Mouse (Mus musculus) CD4-positive helper T cell, adult 2 months (primary cell): ENCODE measurements around the gene Dgki.

Source experiments
- DNase-seq: peaks from one replicate; pipeline ENCODE4 v3.0.0-alpha.2; 2012; ENCODE audit warnings: low read depth, missing footprints, low spot score

Gene Dgki

GRCm38 (mm10) chr6:37064214-37064830, 235.7 kb downstream of the Dgki start:
- DNase-seq: no peak

- peak; percentile 26 for DNase-seq
Measured at GRCm38 (mm10) chr6:37063266-37063665, 236.7 kb downstream of the Dgki start.

- DNase-seq: no peak
Measured at GRCm38 (mm10) chr6:37060114-37060513, 239.9 kb downstream of the Dgki start.

- DNase-seq: no peak
Measured at GRCm38 (mm10) chr6:37057957-37058356, 242.0 kb downstream of the Dgki start.

- no peak for DNase-seq
Measured at GRCm38 (mm10) chr6:37057536-37057935, 242.4 kb downstream of the Dgki start.

- DNase-seq: no peak
Measured at GRCm38 (mm10) chr6:37055634-37056033, 244.3 kb downstream of the Dgki start.

- peak; percentile 16 for DNase-seq
Measured at GRCm38 (mm10) chr6:37055128-37055527, 244.9 kb downstream of the Dgki start.

GRCm38 (mm10) chr6:37054435-37055020, 245.5 kb downstream of the Dgki start:
- DNase-seq: peak; percentile 52

- no peak for DNase-seq
Measured at GRCm38 (mm10) chr6:37053411-37053810, 246.6 kb downstream of the Dgki start.

GRCm38 (mm10) chr6:37051652-37052051, 248.3 kb downstream of the Dgki start:
- no peak for DNase-seq

- no peak for DNase-seq
Measured at GRCm38 (mm10) chr6:37051150-37051549, 248.8 kb downstream of the Dgki start.

- no peak for DNase-seq
Measured at GRCm38 (mm10) chr6:37047611-37048129, 252.3 kb downstream of the Dgki start.

- peak; percentile 46 for DNase-seq
Measured at GRCm38 (mm10) chr6:37046152-37046788, 253.7 kb downstream of the Dgki start.

- no peak for DNase-seq
Measured at GRCm38 (mm10) chr6:37044796-37045195, 255.2 kb downstream of the Dgki start.

GRCm38 (mm10) chr6:37038444-37038843, 261.5 kb downstream of the Dgki start:
- no peak for DNase-seq

- DNase-seq: peak; percentile 13
Measured at GRCm38 (mm10) chr6:37037115-37037908, 262.7 kb downstream of the Dgki start.

- no peak for DNase-seq
Measured at GRCm38 (mm10) chr6:37035681-37036080, 264.3 kb downstream of the Dgki start.

GRCm38 (mm10) chr6:37030986-37031385, 269.0 kb downstream of the Dgki start:
- DNase-seq: no peak

- no peak for DNase-seq
Measured at GRCm38 (mm10) chr6:37030402-37030801, 269.6 kb downstream of the Dgki start.

- DNase-seq: no peak
Measured at GRCm38 (mm10) chr6:37028841-37029240, 271.1 kb downstream of the Dgki start.

- DNase-seq: no peak
Measured at GRCm38 (mm10) chr6:37028300-37028699, 271.7 kb downstream of the Dgki start.
